Mouse (Mus musculus) R1 (cell line): ENCODE data around the gene Pde6d.

ENCODE experiments used
- DNase-seq: peaks from one replicate; pipeline ENCODE4 v3.0.0-alpha.2; 2018; ENCODE audit warnings: low read depth, low spot score

Pde6d gene

DNA sequence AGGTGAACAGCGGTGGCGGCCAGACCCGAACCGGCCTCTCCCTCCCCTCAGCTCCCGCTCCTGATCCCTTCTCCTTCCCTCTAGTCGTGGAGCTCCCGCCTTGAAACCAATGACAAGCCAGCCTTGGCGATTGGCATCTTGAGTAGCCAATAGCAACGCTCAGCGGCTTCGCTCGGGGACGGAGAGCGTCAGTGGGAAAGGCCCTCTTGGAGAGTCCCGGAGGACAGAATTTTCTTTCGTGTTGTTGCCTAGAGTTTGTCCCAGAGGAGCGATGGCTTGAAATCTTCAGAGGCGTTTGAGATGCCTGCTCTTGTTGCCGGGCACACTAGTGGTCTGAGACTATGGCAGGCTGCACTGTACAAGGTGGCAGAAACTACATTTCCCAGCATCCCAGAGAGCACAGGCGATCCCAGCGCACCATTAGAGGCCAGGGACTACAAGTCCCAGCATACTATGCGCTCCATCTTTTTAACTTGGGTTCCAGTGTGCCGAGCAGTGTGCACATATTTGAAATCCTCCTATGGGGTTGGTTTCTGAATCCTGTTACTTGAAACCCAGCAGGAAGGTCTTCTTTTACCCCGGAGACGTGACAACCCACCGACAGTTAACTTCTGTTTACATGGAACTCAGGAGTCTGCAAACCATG, at the start of gene Pde6d, which contains the start of gene Cops7b:
Gene Pde6d (minus strand): TSS at position 179 of the 646 bp plus-strand sequence.
Gene Cops7b (plus strand): TSS at position 454 of the 646 bp plus-strand sequence.
- DNase-seq, result peak; percentile 99

DNA sequence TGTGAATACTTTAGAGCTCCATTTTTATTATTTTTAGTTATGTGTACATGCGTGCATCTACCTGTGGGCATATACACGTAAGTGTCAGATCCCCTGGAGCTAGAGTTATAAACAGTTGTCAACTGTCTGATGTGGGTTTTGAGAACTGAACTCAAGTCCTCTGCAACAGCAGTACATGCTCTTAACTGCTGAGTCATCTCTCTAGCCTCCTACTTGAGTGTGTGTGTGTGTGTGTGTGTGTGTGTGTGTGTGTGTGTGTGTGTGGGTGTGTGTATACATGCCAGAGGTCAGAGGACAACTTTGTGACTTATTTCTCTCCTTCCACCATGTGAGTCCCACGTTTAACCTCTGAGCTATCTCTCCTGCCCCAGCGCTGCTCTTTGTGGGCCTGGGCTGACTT, 48.1 kb upstream of the Pde6d start:
- DNase-seq, result no peak

DNA sequence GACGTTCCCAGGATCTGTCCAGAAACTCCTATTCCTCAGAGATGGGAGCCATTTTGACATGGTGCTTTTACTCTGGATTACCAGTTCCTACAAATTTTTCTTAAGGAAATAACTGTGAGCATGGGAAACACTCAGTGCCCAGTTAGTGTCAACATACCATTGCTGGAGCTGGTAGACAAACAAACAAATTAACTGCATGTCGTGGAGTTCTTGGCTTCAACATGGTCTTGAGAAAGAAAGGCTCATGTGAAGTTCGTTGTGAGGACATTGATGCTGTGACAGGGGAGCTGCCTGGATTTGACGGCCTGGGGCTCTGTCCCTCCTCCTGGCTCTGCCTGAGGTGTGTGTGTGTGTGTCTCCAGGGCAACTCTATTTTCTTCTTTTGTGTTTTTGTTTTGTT, 47.5 kb upstream of the Pde6d start:
- DNase-seq, result no peak

DNA sequence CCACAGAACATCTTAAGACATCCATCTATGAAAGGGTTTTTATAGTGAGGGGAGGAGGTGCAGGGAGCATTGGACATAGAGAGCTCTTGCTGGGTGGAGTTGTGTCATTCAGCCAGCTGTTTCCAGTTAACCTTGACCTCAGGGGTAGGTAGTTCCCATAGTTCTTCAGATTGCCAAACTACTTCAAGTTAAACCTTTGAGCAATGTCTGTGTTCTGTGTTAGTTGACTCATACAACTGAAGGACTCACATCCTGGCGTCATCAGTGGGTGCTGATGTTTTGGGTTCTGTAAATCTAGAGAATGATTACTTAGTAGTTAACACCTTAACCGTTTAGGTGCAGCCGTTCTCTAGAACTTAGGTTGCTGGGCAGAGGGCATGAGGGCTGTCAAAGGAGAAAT, 45.8 kb upstream of the Pde6d start:
- DNase-seq, result no peak

DNA sequence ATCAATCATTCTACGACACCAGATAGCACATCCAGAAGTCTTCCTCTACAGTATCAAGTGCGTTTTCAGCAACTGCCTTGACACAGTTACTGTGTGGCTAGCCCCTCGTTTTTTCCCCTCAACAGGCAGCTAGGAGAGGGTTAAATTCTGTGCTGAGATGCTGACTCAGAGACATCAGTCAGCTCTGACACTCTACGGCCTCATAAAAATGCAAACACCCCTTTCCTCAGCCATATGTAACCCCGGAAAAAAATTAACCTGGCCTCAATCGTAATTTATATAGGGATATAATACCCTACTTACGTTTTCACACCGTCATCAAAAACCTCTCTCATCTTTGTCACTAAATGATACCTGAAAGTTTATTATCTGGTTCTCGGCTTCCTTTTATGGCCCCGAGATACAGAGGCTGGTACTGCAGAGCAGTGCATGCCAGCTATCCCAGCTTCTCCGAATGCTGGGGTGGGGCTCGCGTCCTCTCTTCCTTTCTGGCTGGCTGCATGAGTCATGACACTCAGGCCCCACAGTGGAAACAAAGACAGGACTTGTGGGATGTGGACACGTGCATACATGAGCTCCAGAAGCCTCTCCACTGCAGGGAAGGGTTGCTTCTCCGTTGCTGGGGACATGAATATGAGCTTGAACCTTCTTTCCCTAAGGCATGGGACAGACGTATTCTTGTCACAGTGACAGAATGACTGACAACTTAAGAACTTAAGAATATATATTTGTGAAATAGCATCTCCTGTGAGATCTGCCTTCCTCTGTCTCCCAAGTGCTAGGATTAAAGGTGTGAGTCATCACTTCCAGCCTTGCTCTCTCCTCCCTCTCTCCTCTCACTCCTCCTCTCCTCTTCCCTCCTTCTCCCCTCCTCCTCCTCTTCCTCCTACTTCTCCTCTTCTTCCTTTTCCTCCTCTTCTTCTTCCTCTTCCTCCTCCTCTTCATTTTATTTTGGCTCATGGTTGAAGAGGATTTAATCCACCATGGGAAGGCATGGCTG, 40.9 kb upstream of the Pde6d start:
- DNase-seq, result peak; percentile 14

DNA sequence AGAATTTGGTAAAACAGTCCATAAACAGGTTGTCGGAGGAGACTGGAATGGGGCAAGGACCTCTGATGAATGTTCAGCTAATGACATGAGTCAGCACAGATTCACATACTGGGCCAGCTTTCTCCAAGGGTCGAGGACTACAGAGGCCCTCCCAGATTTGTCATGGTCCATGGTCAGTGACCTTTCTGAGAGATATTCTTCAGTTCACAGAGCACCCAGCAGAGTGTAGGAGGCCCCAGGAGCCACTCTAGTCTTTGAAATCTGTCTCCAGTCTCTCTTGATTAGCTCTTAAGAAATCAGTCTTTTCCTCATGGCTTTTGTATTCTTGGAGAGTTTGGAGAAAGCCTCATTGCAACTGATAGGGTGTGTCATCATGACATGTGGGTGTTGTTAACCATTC, 39.9 kb upstream of the Pde6d start:
- no peak for DNase-seq

DNA sequence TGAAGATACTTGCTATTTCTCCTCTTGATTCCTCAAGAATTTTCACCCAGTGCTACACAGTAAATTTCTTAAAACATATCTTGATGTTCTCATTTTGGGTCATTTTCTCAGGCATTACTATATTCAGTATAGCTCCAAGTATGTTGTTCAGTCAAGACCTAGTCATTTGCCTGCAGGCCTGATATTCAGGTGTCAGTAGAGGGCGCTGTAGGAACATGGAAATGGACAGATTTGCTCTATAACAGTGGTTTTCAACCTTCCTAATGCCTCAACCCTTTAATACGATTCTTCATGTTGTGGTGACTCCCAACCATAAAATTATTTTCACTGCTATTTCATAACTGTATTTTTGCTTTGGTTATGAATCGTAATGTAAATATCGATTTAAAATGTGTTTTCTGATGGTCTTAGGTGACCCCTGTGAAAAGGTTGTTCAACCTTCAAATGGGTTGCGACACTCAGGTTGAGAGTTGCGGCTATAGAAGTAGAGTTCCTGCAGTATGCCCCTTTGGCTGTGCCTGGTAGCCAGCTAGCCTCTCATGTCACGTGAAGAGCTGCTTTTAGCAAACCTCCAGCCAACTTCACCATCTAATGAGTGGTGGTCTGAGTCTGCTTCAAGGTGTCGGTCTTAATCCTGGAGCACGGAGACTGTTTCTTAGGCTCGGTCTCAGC, 36.2 kb upstream of the Pde6d start:
- peak; percentile 68 for DNase-seq

DNA sequence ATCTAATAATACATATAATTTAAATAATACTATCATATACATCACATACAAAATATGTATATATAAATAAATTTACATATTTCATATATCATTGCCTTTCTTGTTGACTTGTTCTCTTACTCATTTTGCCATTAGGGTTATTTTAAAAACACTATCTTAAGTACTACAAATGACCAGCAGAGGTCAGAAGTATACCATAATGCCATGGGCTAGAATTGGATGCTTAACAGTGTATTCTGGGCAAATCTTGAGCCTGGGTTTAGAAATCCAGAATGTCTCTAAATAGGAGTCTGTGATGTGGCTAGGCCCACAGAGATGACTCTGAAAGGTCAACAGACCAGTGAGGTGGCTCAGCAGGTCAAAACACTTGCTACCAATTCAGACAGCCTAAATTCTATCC, 31.8 kb upstream of the Pde6d start:
- peak; percentile 33 for DNase-seq

DNA sequence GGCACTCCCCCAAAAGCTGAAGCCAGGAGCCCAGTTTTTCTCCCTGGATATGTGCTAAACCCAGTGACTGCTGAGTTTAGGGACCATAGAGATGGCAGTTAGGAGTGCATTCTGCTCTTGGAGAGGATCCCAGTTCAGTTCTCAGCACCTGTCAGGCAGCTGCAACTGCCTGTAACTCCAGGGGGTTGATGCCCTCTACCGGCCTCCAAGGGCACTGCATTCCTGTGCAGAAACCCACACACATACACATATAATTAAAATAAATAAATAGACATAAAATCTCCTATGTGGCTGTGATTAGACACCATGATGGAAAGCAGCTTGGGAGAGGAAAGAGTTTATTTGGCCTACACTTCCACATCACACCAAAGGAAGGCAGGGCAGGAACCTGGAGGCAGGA, 29.7 kb upstream of the Pde6d start:
- DNase-seq, result peak; percentile 47

DNA sequence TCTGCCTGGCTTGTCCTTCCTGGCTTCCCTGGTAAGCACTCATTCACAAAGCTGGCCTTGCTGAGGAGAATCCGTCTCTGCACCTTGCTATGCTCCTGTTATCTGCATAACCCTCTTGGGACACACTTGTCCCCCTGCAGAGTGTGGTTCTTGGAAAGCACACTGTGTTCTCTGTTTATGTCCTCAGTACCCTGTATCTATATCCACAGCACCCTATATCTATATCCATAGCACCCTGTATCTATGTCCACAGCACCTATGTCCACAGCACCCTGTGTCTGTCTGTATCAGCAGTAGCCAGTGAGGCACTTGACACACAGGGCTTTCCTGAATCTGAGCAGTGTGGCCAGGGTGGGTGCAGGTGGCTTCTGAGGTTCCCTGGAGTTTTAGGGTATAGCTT, 28.5 kb upstream of the Pde6d start:
- DNase-seq, result no peak

DNA sequence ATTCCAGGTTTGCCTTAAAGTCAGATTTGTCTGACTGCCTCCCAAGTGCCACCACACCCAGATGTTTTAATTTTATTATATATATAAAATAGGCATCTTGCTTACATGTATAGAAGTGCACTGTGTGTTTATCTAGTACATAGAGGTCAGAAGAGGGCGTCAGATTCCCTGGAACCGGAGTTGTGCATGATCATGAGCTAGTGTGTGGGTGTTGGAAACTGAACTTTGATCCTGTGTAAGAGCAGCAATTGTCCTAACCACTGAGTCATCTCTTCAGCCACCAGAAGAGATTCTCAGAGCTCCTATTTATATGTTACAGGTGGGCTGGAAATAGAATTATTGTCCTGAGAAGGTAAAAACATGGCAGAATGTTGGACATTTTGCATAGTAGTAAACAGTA, 17.7 kb upstream of the Pde6d start:
- no peak for DNase-seq

DNA sequence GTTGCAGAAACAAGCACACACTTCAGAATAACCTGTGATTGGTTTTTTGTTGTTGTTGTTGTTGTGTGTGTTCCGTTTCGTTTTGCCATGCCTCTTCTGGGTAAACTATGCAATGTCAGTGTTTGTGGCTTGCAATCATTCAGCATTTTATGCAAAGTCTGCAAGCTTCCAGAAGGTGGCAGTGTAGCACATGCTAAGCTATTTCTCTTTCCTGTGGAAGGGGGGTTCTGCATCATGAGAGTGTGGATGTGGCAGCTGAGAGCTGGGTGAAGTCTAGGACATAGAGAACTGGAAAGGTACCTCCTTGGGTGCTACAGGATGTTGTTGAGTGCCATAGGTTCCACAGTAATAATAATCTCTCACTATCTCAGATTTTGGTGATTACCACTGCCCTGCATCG, 16.1 kb upstream of the Pde6d start:
- peak; percentile 65 for DNase-seq

DNA sequence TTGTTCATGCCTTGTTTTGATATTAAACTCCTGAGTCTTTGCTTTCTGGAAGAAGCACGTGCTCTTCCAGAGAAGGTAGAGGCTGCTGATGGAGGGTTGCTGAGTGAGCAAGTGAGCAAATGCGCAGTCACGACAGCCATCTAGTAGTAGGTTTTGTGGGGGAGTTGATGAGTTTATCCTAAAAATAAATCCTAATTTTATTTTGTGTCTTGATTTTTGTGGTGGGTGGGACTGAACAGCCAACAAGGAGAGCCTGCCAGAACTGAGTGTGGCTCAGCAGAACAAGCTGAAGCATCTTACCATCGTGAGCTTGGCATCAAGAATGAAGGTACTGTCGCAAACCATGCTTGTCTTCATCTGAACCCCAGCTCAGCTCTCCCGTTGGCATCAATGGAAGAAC, 14.1 kb upstream of the Pde6d start:
- no peak for DNase-seq

DNA sequence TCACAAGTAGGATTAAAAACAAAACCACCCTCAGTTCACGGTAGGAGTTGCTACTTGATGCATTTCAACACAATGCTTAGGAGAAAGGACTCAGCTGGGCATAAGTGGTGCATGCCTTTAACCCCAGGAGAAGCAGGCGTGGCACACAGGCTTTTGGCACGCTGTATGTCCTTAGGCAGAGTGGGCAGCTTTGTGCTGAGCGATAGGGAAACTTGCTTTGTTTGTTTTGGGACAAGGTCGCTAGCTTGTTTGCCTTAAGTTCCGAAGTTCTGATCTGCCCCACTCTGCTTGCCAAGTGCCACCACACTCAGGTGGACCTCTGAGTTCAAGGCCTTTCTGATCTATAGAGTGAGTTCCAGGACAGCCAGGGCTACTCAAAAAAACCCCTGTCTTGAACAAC, 12.9 kb upstream of the Pde6d start:
- no peak for DNase-seq

DNA sequence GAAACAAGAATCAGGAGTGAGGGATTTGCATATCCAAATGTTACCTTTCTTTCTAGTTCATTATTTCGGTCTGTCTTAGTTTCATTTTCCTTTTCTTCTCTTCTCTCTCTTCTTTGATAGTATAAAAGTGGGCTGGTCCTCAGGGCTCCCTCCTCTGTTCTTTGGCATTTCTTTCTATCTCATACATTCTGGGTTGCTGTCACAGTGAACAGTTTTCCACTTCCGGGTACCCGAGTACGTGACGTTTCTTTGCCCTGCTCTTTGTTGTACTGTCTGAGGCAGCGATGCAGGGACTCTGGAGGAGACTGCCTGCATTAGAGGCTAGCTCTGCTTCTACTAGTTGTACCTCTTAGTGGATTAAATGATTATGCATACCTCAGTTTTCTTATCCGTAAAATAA, 12.1 kb upstream of the Pde6d start:
- no peak for DNase-seq

DNA sequence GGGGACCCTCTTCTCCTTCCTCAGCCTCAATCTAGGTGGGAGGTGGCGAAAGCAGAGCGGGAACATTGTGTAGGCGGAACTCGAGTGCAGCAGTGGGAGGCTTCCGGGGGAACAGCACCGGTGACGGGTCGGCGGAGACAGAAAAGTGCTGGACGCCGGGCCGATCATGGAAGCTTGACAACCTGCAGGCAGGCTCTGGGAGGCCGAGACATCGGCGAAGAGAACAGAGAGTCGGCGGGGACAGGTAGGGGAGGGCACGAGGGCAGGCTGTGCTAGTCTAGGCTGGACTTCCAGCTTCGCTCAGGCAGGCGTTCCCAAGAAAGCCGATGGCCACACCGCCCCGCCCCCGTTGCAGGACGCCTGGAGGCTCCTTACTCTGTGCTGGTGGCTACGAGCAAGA, 4.6 kb upstream of the Pde6d start:
- peak; percentile 90 for DNase-seq

DNA sequence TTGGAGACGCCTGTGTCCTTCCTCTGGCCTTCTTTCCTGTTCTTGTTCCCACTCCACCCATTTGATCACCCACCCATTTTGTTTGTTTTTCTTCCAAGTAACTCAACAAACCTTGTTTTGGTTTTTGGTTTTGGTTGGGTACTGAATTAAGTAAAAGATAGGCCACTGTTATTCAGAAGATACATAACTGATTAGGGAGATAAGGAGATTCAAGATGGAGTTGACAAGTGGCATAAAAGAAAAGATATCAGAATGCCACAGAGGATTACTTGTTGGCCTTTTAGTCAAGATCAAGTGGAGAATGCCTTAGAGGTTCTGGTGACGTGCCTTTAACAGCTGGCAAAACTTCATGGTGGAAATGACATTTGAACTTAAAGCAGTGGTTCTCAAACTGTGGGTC, 1.3 kb upstream of the Pde6d start:
- no peak for DNase-seq

DNA sequence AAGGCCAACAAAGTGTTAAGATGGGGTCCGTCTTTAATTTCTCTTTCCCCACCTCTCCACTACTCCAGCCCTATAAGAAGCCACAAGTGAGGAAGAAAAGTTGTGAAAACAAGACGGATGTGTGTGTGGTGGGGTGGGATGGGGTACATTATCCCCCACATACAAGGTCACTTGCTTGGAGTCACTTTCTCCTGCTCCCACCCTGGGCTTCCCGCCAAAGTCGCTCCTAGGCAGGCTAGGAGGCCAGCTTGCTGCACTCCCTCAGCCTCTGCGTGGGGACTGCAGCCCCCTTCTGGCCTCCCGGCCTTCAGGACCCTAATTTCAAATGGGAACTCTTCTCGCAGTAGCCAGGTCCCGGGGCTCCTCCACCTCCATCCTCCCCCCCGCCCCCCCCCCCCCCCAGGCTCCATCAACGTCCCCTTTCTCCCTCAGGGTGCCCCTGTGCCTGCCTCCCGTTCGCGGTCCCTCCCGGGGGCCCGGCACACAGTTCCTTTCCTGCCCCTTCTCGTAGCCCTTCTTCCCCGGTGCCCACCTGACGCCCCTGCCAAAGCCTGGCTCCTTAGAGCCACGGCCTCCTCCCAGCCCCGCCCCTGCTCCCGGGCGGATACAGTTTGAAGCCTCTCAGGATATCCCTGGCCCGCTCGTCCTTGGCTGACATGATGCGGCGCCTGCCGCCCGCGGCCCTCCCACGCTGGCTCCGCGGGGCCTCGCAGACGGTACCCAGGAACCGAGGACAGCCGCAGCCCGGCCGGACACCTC, 558 bp downstream of the Pde6d start:
- DNase-seq, result peak; percentile 19

DNA sequence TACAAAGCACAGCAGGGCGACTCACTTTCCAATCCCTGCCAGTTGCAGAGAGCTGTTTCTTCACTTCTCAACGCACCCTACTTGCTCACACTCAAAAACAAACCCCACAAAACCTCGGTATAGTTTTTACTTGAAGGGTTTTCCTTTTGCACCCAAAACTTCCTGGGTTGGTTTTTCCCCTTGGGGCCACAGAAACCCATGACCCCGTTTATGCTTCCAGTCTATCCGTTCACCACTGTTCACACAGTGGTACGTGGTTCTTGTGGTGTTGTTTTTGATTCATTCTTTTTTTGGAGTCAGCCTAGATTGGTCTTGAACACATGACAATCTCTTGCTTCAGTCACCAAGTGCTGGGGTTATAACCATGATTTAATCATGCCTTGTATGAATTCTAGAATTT, 2.0 kb downstream of the Pde6d start:
- DNase-seq, result no peak

DNA sequence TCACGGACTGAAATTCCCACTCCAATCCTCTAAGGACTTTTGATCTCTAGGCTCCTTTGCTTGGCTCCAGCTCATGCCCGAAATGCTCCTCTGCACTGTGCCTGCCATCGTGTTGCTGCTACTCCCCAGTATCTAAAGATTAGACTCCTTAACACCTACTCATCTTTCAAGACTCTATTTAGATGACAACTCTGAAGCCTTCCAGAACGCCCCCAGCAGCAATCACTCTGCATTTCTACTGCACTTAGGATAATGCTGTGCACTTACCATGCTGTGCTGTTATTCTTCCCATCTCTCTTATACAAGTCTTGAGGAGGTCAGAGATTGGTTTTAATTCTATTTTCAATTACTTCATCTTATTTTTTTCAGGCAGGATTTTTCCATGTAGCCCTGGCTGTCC, 10.5 kb downstream of the Pde6d start:
- DNase-seq, result no peak

DNA sequence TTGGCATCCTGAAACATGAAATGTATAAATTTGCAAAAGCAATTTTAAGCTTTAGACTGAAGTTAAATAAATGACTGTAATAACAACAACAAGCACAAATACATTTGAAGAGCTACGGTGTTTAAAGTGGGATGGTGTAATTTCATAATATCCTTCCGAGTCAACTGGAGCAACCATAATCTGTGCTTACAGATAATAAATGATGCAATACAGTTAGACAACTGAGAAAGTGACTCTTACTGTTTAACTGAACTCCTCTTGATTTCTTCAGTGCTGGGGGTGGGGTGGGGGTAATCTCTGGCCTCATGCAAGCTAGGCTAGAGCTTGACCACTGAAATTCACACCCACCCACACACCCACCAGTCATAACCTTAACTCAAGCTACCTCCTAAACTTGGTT, 11.0 kb downstream of the Pde6d start:
- DNase-seq, result no peak
